Mouse (Mus musculus): ENCODE data around the gene Smg7. TPM values are rescaled to one million over a fixed set of nuclear protein-coding genes. Genes with fewer than 3 reads are reported as not detected.

The Smg7 gene
- polyA plus RNA-seq, 1 experiment from 2014 or later: 29.4 TPM

Other genes with a start within 250 kb of the Smg7 start
- 0.09 TPM in 1 of 2 replicates, not detected in the other for gene Apobec4, start 152.1 kb downstream of the Smg7 start, polyA plus RNA-seq (2015; fragmentation: Nextera tagmentation; extraction: Ambion mirVana)
- gene Rgl1, start 136.3 kb downstream of the Smg7 start, polyA plus RNA-seq (2015; fragmentation: Nextera tagmentation; extraction: Ambion mirVana): 18.8 and 24.2 TPM in 2 replicates
- gene Arpc5, start 136.1 kb downstream of the Smg7 start, polyA plus RNA-seq (2015; fragmentation: Nextera tagmentation; extraction: Ambion mirVana): 248 and 252 TPM in 2 replicates
- gene Ncf2, start 102.5 kb downstream of the Smg7 start, polyA plus RNA-seq (2015; fragmentation: Nextera tagmentation; extraction: Ambion mirVana): 3.4 and 6.2 TPM in 2 replicates
- 64.3 and 75.1 TPM in 2 replicates for gene Nmnat2, start 52.3 kb upstream of the Smg7 start, polyA plus RNA-seq (2015; fragmentation: Nextera tagmentation; extraction: Ambion mirVana)

All from neural tube, embryonic 15.5 days (tissue).